Mouse (Mus musculus): ENCODE data around the gene Aloxe3. TPM values are rescaled to one million over a fixed set of nuclear protein-coding genes. Genes with fewer than 3 reads are reported as not detected.

Aloxe3 gene
- total and polyA plus RNA-seq, 3 experiments, result 0.13 to 0.23 TPM; not detected in 1

- peak overlapping the region in 2 of 3 experiments; percentile 35 to 42 for H3K4me3 ChIP-seq (replicated peaks in 1 of 3; ENCODE audit: low read depth in 2 of 3, low read length in 2 of 3, poor library complexity in 1 of 3)
- DNase-seq (ENCODE audit: extremely low read depth), result no peak
- in situ Hi-C loops (cut with MboI; ENCODE audit: low pct_ligation_motif_present, low pct_unique_long_range_greater_than_20kb, low sequenced_read_pairs) (no loop called here), dilution Hi-C loops (cut with MboI; ENCODE audit: extremely low pct_ligation_motif_present, extremely low pct_unique_long_range_greater_than_20kb, low sequenced_read_pairs) (no loop called here)
- H3K79me2 ChIP-seq (replicated peaks; ENCODE audit: control insufficient read depth, extremely low read depth, insufficient read depth, poor library complexity, severe bottlenecking), result no peaks in the 10 kb centered on the region
- peak overlapping the region; percentile 25; the same call in 1 of the 2 replicates for H3K9ac ChIP-seq (ENCODE audit: insufficient read depth, low read depth)
- TF ChIP-seq POLR2AphosphoS2 (IDR thresholded peaks at IDR 0.05; ENCODE audit: low read depth, low read length) (no peak), CTCF (conservative IDR thresholded peaks at IDR 0.05 in 1 of 2, IDR thresholded peaks at IDR 0.05 in 1 of 2; ENCODE audit: low read depth in 2 of 2, low read length in 2 of 2) (no peak), BHLHE40 (IDR thresholded peaks at IDR 0.05; ENCODE audit: low read depth, low read length) (no peak), TCF12 (IDR thresholded peaks at IDR 0.05; ENCODE audit: low read depth, low read length) (no peak), ZNF384 (IDR thresholded peaks at IDR 0.05; ENCODE audit: low read depth, low read length) (no peak), IRF4 (IDR thresholded peaks at IDR 0.05; ENCODE audit: low read depth, low read length) (no peak), HCFC1 (IDR thresholded peaks at IDR 0.05; ENCODE audit: low read depth, low read length) (no peak), SMC3 (IDR thresholded peaks at IDR 0.05; ENCODE audit: low read depth, low read length) (no peak), UBTF (IDR thresholded peaks at IDR 0.05; ENCODE audit: low read depth, low read length) (no peak), SIN3A (IDR thresholded peaks at IDR 0.05; ENCODE audit: low read length) (no peak), MEF2A (IDR thresholded peaks at IDR 0.05; ENCODE audit: borderline replicate concordance, low read depth, low read length) (no peak), CHD1 (IDR thresholded peaks at IDR 0.05; ENCODE audit: low read depth, low read length) (no peak), RAD21 (IDR thresholded peaks at IDR 0.05; ENCODE audit: low read depth, low read length) (no peak), ELF1 (IDR thresholded peaks at IDR 0.05; ENCODE audit: low read depth, low read length) (no peak), NRF1 (IDR thresholded peaks at IDR 0.05; ENCODE audit: low read depth, low read length) (no peak), EP300 (IDR thresholded peaks at IDR 0.05; ENCODE audit: low read length) (no peak), MAZ (IDR thresholded peaks at IDR 0.05; ENCODE audit: low read depth, low read length) (no peak), JUND (conservative IDR thresholded peaks at IDR 0.05; ENCODE audit: low read depth, low read length) (no peak)
- peaks cover 33 to 38% of the 10 kb centered on the region in 2 experiments for H3K36me3 ChIP-seq (replicated peaks in 1 of 2; ENCODE audit: control insufficient read depth in 1 of 2, insufficient read depth in 1 of 2, low read length in 1 of 2)
- H3K4me2 ChIP-seq (ENCODE audit: insufficient read depth, low read depth, poor library complexity, severe bottlenecking), result peak overlapping the region; percentile 60
- H3K4me1 ChIP-seq (ENCODE audit: control insufficient read depth in 1 of 2, insufficient read depth in 2 of 2), result peaks cover 0 to 24% of the 10 kb centered on the region in 2 experiments; a peak in 2 of 4 replicates
- no peak overlapping the region for H3K27ac ChIP-seq (ENCODE audit: insufficient read depth, low read depth)
- H3K27me3 ChIP-seq (replicated peaks), result peaks cover 52% of the 10 kb centered on the region
- no peaks in the 10 kb centered on the region for H3K9me3 ChIP-seq (replicated peaks; ENCODE audit: low read length)
Observed at GRCm38 (mm10) chr11:69111051-69111810, 14.5 kb upstream of the Aloxe3 start.

DNA sequence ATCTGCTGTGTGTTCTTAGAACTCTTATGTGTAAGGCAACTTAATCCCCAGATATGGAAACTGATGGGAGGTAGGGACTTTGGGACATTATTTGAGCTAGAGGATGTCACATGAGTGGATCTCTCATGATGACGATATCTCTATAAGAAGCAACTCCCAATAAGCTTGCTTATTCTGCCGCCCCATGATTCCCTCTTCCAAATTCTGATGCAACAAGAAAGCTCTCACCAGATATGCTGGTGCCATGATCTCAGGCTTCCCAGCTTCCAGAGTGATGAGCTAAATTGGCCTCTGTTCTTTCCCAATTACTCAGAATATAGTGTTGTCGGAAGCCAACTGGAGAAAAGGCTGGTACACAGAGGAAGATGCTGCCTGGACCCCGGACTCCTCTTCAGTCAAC lies 13.8 kb upstream of the Aloxe3 start:
- H3K4me2 ChIP-seq (ENCODE audit: insufficient read depth, low read depth, poor library complexity, severe bottlenecking), result no peak overlapping the region
- peaks cover 58% of the 10 kb centered on the region for H3K27me3 ChIP-seq (replicated peaks)
- no peak overlapping the region for H3K4me3 ChIP-seq (replicated peaks in 1 of 3; ENCODE audit: low read depth in 2 of 3, low read length in 2 of 3, poor library complexity in 1 of 3)
- H3K9ac ChIP-seq (ENCODE audit: insufficient read depth, low read depth), result no peak overlapping the region
- DNase-seq (ENCODE audit: extremely low read depth), result no peak
- H3K27ac ChIP-seq (ENCODE audit: insufficient read depth, low read depth), result no peak overlapping the region
- no peaks in the 10 kb centered on the region for H3K79me2 ChIP-seq (replicated peaks; ENCODE audit: control insufficient read depth, extremely low read depth, insufficient read depth, poor library complexity, severe bottlenecking)
- peaks cover 27 to 32% of the 10 kb centered on the region in 2 experiments for H3K36me3 ChIP-seq (replicated peaks in 1 of 2; ENCODE audit: control insufficient read depth in 1 of 2, insufficient read depth in 1 of 2, low read length in 1 of 2)
- in situ Hi-C loops (cut with MboI; ENCODE audit: low pct_ligation_motif_present, low pct_unique_long_range_greater_than_20kb, low sequenced_read_pairs), result no loop called here
- H3K9me3 ChIP-seq (replicated peaks; ENCODE audit: low read length), result no peaks in the 10 kb centered on the region
- dilution Hi-C loops (cut with MboI; ENCODE audit: extremely low pct_ligation_motif_present, extremely low pct_unique_long_range_greater_than_20kb, low sequenced_read_pairs), result no loop called here
- no peak for TF ChIP-seq NELFE (IDR thresholded peaks at IDR 0.05; ENCODE audit: low read depth, low read length)
- TF ChIP-seq MXI1 (IDR thresholded peaks at IDR 0.05; ENCODE audit: low read depth, low read length), result no peak
- TF ChIP-seq MAFK (IDR thresholded peaks at IDR 0.05; ENCODE audit: insufficient replicate concordance, low read length), result no peak
- TF ChIP-seq MEF2A (IDR thresholded peaks at IDR 0.05; ENCODE audit: borderline replicate concordance, low read depth, low read length), result no peak
- no peak for TF ChIP-seq ETS1 (conservative IDR thresholded peaks at IDR 0.05; ENCODE audit: low read depth, low read length)
- no peak for TF ChIP-seq USF2 (conservative IDR thresholded peaks at IDR 0.05; ENCODE audit: low read depth, low read length)
- no peak for TF ChIP-seq MAZ (IDR thresholded peaks at IDR 0.05; ENCODE audit: low read depth, low read length)
- TF ChIP-seq PAX5 (IDR thresholded peaks at IDR 0.05; ENCODE audit: low read length), result no peak
- TF ChIP-seq CHD2 (IDR thresholded peaks at IDR 0.05; ENCODE audit: low read length), result no peak
- TF ChIP-seq JUN (IDR thresholded peaks at IDR 0.05; ENCODE audit: insufficient read depth, low read depth, low read length), result no peak
- no peak for TF ChIP-seq ZKSCAN1 (IDR thresholded peaks at IDR 0.05; ENCODE audit: borderline replicate concordance, low read depth, low read length)
- TF ChIP-seq EP300 (IDR thresholded peaks at IDR 0.05; ENCODE audit: low read length), result no peak
- TF ChIP-seq KAT2A (IDR thresholded peaks at IDR 0.05; ENCODE audit: insufficient replicate concordance, low read length), result no peak
- no peak for TF ChIP-seq RCOR1 (conservative IDR thresholded peaks at IDR 0.05; ENCODE audit: low read depth, low read length)
- no peak for TF ChIP-seq POLR2A (IDR thresholded peaks at IDR 0.05; ENCODE audit: low read depth, low read length)
- TF ChIP-seq CTCF (conservative IDR thresholded peaks at IDR 0.05 in 1 of 2, IDR thresholded peaks at IDR 0.05 in 1 of 2; ENCODE audit: low read depth in 2 of 2, low read length in 2 of 2), result no peak
- no peak for TF ChIP-seq GABPA (IDR thresholded peaks at IDR 0.05; ENCODE audit: insufficient replicate concordance, low read depth, low read length)
- TF ChIP-seq SIN3A (IDR thresholded peaks at IDR 0.05; ENCODE audit: low read length), result no peak
- H3K4me1 ChIP-seq (ENCODE audit: control insufficient read depth in 1 of 2, insufficient read depth in 2 of 2), result peaks cover 0 to 24% of the 10 kb centered on the region in 2 experiments; a peak in 2 of 4 replicates

All from CH12.LX (cell line).